Mouse (Mus musculus) liver, adult (tissue): ENCODE measurements around the gene Trim2.

Experiments
- GATA4 ChIP-seq: IDR thresholded peaks from 2 replicates; pipeline ENCODE4 v1.6.1; 2014; ENCODE audit warnings: mild to moderate bottlenecking, low read length; ENCODE audit not compliant: insufficient replicate concordance

Trim2 gene

DNA sequence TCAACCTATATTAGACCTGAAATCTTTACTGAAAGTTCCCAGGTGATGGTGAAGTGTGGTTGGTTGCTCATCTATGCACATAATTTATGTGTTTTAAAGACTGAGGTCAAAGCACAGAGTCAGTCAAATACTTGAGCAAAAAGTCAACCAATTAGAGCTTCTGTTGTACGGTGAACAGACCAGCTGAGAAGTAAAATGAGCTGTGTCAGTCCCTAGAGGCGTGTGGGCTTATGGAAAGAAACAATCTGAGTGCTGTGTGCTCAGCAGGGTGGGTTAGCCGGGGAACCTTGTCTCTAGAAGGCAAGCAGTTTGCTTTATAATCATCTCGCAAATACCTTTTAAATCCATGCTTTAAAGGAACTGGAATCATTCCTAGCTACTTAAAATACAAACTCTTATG is 149.7 kb downstream of the Trim2 start:
- TF ChIP-seq GATA4, result no peak

DNA sequence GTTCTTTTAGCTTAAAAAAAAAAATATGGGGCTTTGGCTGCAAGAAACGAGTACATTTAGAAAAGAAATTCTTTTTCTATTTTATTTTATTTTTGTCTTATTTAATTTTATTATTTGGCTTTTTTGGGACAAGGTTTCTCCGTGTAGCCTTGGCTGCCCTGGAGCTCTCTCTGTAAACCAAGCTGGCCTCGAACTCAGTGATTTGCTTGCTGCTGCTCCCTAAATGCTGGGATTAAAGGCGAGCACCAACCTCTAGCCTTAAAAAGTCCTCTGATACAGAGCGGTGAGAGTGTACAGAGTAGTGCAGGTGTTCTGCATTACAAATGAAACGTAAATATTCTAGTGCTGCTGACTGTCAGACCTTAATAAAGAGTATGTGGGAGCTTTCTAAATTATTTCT is 150.6 kb downstream of the Trim2 start:
- TF ChIP-seq GATA4, result no peak

DNA sequence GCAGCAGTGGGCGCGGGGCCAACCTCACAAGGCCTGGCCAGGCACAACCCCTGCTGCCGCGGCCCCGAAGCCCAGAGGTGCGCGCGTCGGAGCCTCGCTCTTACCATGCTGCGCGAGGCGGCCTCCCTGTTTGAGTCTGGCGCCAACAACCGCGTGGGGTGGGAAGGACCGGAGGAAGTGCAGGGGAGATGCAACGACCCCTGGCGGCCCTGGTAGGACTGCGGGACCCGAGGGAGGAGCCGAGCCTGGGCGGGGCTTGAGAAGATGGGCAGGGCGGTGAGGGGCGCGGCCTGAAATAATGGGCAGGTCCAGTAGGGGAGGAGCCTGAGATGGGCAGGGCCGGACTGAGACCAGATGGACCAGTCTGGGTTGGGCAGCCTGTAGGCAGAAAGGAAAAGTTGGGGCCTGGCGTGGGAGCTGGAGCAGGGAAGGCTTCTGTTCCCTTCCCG is 151.1 kb downstream of the Trim2 start, which contains the start of gene Mnd1:
Gene Mnd1 (minus strand): TSS at position 229 of the 449 bp plus-strand sequence.
- TF ChIP-seq GATA4, result no peak

DNA sequence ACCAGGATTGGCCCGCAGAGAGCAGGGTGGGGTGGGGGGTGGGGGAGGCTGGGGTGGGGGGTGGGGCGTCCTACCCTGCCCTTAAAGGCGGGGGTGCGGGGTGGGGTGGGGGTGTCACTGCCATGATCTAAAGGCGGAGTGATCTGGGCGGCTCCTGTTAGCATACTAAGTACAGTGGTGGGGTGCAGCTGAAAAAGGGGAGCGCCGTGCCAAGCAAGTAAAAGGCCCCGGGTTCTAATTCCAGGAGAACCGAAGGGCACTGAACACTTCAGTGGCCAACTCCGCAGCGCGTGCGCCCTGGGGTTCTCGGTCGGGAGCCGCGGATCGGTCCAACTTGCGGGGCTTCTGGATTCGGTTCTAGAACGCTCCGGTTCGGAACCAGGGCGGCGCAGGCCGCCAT is 151.5 kb downstream of the Trim2 start:
- no peak for TF ChIP-seq GATA4

DNA sequence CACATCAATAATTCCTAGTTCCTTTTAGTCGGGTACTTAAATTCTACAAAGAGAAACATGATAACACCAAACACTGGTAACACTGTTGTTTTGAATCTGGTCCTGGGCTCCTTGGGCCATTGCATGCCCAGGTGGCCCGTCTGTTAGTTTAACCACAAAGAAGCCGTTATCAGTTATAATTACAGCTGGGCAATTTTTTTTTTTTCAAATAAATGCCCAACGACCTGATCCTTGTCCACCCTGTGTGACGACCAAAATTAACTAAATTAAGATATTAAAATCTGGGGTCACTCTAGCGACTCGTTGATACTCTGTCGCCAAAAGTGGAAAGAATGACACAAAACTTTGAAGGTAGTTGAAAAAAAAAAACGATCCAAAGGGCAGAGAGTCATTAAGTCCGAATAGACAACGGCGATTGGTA is 151.9 kb downstream of the Trim2 start:
- no peak for TF ChIP-seq GATA4

DNA sequence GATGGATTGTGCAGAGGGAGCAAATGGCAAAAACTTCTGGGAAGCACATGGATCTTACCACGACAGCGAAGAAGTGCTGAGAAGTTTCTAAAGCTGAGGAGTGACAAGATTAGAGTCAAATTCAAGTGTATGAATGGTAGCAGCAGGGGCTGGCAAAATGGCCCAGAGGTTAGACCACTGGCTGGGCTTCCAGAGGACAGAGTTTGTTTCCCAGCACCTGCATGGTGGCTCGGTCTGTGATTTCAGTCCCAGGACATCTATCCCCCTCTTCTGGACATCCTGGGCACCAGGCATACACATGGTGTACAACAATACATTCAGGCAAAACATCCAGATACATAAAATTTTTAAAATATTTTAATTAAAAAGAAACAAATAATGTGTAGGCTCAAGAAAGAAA is 156.8 kb downstream of the Trim2 start:
- TF ChIP-seq GATA4, result no peak

DNA sequence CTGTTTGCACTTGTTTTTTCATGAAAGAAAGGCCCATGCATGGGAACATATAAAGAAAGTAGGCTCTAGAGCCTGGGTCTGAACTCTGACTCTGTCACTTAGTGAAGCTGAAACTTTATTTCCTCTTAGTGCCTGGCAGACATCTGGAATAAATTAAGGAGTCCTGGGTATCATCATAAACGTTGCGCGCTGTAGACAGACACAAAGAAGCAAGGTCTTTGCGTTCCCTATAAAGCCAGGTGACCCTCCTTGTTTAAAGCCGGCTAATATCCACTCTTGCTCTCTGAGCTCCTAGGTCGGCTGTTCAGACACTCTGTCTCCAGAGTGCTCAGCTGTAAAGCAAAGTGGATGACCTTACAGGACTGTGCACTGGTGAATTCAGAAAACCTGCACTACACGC is 165.7 kb downstream of the Trim2 start:
- no peak for TF ChIP-seq GATA4

DNA sequence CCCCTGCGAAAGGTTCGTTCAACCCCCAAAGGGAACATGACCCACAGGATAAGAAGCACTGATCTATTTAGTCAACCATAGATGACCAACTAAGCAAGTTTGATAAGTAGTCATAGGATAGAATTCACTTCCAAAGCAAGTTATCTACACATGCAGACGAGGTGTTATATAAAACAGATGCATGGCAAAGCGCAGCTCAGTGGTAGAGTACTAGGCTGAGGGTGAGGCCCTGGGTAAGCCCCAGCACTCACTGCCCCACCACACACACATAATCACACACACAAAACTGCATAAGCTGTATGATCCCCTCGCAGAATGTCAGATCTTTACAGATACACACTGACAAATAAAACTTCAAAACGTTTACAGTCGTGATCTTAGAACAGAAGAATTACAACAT is 170.2 kb downstream of the Trim2 start:
- TF ChIP-seq GATA4, result no peak

DNA sequence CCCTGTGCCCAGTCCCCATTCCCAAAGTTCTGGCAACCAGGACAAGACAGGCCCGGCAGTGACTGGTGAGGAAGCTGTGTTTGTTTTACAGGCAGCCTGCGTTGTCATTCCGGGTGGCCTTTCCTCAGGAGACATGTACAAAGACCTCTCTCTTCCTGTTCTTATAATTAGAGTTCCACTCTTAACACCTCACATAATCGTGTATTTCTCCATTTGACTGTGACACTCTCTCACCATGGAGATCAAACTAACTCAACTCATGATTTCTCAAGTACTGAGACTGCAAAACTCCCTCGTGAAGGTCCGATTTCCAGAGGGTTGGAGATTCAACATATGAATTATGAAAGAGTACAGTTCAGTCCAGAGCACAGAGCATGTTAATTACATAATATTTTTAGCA is 170.7 kb downstream of the Trim2 start:
- TF ChIP-seq GATA4, result no peak

DNA sequence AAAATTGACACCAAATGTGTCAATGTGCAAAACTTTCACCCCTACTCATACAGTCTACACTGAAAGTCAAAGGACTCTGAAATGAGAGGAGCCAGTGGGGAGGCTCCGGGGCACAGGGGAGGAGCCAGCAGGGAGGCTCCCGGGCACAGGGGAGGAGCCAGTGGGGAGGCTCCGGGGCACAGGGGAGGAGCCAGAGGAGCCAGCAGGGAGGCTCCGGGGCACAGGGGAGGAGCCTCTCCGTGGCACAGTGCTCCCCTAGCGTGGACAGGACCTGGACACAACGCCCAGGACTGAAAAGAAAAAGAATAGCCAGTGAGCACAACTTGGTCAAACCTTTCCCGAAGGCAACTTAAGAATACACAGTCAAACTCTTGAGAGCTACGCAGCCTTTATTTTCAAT is 171.3 kb downstream of the Trim2 start:
- no peak for TF ChIP-seq GATA4

DNA sequence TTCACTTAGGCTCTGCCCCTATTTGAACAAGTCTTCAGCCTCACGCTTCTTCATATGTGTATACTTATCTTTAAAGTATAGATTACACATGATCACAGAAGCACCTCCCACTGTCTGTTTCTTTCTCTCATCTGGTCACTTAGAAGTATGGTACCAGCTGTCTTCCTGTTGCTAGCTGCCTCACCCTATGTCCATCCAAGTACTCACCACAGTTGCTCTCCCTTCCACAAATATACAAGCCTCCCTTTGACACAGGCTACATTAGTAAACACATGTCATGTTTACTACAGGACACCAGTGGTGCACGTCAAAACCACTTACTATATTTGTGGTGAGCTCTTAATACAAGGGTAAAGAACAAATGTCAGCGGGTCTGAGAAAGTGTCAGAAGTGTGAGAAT is 175.3 kb downstream of the Trim2 start:
- TF ChIP-seq GATA4, result no peak

DNA sequence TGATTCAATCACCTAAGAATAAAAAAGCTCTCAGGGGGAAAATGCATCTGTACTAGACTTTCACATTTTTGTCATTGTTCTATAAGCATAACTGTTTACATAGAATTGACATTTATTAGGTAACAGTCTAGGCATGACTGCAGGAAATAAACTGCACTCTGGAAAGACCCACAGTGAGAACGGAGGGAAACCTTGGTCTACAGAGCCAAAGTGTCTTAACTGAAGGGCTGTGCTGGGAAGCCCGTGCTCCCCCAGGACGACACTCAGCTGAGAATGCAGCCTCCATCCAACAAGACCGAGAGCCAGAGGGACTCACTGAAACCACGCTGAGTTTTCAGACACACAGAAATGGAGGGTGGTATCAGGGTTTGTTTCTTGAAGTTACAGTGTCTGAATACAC is 175.9 kb downstream of the Trim2 start:
- TF ChIP-seq GATA4, result no peak

DNA sequence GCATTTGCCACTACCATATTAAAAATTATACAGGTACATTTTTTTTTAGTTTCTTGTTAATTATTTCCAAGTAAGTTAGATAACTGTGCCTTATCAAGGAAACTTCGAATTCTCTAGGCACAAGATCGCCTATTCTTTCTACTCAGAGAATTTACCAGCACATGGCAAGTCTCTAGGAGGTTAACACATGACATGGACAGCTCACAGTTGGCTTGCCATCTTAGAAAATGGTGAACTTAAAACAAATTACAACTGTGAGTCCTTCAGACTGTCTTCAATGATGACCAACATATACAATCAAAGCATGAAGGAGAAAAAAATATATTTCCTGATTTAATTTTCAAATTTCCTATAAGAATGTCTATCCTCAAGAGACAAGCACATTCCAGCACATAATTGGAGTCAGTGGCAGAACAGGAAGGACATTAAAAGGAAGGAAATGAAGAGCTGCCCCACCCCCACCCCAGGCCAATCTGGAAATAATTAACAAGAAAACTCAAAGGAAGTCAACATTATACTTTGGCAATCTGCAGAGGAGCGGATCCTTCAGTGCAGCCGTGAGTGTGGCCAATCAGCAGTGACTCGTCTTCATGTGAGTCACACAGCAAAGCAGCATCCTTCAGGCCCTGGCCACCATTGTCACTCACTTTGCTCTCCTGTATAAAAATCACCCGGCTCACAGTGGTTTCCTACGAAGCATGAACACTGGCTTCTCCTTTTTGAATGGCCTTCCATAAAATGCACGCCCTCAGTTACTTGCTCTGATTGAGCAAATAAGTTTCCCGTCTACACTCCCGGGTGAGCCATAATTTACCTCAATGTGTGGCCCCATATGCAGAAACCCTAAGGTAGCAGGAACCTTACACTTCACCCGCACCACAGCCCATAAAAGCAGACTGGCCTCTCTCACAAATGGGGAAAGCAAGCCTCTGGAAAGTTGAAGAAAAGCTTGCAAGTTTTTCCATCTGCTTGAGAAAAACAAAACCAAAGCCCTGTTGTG is 177.5 kb downstream of the Trim2 start:
- TF ChIP-seq GATA4, result 0 out of 2 replicates have a peak, but pooled peaks have one; percentile 48

DNA sequence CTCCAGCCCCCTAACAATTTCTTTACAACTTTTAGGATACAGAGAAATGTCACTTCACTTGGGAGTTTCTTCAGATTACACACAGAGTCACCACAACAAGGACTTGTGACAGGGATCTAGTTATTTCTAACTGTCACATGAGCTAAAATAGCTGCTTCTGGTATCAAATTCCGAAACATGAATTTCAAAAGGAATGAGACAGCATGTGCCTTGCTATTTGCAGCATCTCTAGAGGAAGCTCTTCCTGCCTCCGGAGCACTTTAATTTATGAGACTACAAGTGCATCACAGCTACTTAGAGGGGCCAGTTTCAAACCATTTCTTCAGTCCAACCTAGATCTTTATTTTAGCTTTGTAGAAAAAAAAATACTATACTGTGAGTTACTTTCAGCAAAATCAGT is 179.2 kb downstream of the Trim2 start:
- no peak for TF ChIP-seq GATA4

DNA sequence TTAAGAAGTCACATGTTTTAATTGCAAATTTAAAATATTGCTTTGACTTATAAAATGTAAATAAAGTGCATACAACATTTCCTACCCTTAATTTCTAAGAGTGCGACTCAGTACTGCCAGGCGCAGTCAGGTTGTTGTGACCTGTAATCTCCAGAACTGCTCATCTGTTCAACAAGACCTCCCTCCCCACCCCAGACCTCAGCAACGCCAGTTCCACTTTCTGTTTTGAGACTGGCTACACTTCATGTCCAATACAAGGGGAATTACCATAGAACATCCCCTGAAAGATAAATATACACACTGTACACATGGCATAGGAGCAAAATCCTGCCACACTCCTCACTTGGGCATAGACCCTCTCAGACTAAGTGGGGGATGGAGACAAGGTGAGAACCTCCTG is 180.0 kb downstream of the Trim2 start:
- no peak for TF ChIP-seq GATA4

DNA sequence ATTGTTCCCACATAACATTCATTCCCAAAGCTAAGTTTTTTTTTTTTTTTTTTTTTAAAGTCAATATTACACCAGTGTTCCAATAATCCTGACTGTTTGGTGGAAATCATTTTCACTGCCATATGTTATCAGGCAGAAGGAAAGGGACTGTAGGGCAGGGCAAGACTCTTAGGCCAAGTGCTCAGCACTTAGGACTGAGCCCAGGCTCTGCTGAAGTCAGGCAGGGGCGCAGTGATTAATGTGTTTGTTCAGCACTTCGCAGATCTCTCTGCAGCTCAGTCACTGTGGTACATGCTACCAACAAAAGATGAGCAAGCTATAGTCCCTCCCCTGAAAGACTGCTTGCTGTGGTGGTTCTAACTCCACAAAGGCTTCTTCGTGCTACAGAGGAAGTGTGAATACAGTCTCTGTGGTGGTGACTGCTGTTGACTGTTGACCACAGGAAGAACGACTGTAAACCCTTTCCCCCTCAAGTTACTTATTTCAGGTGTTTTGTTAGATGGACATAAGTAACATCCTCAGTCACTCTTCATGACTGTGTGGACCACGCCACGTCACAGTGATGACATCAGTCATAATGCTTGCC is 180.9 kb downstream of the Trim2 start:
- TF ChIP-seq GATA4, result no peak
